Mouse (Mus musculus): ENCODE measurements at regions not wholly inside any gene's neighbourhood (a gene's known extent, or its start where the extent isn't known, plus 50 kb on each side); places are given as distances from the start of the nearest gene placed in this dataset.

- Histone ChIP-seq H3K9ac (replicated peaks; ENCODE audit: low read depth) (no peak overlapping the region), H3K27ac (ENCODE audit: low read length) (no peak overlapping the region), H3K4me2 (replicated peaks; ENCODE audit: low read depth, low read length) (no peak overlapping the region), H3K27me3 (replicated peaks; ENCODE audit: insufficient read depth, low read length) (no peaks in the 10 kb centered on the region), H3K9me3 (ENCODE audit: low read length) (no peaks in the 10 kb centered on the region), H3K36me3 (ENCODE audit: insufficient read depth, low read length) (no peaks in the 10 kb centered on the region), H3K4me1 (ENCODE audit: insufficient read depth, low read depth, low read length) (no peaks in the 10 kb centered on the region), H3K4me3 (ENCODE audit: low read depth, low read length) (no peak overlapping the region)
- no peak for TF ChIP-seq CTCF (IDR thresholded peaks at IDR 0.05)
- DNase-seq (ENCODE audit: low spot score): no peak
- 61% methylated on average over 6 of the region's 6 CpGs for WGBS
- no peak for ATAC-seq
Observed at GRCm38 (mm10) chr2:109038131-109038695, 242.3 kb upstream of the Kif18a start.

All from lung, postnatal 0 days (tissue).